Mouse (Mus musculus): ENCODE data around the gene Erbb4. TPM values are rescaled to one million over a fixed set of nuclear protein-coding genes. Genes with fewer than 3 reads are reported as not detected.

Erbb4 gene
- total and polyA plus RNA-seq, 2 experiments: 0.50 to 2.9 TPM

GRCm38 (mm10) chr1:68024086-68024940, 1083.5 kb downstream of the Erbb4 start:
- H3K36me3 ChIP-seq (ENCODE audit: control insufficient read depth, insufficient read depth, low read length): no peaks in the 10 kb centered on the region
- no peak for DNase-seq (ENCODE audit: extremely low read depth, low read depth, low spot score)
- no peaks in the 10 kb centered on the region for H3K79me2 ChIP-seq (ENCODE audit: control insufficient read depth, insufficient read depth, low read length)
- H3K9ac ChIP-seq (ENCODE audit: low read depth, low read length): no peak overlapping the region
- H3K27ac ChIP-seq (replicated peaks; ENCODE audit: insufficient read depth, low read depth, low read length): no peak overlapping the region
- H3K4me3 ChIP-seq (ENCODE audit: insufficient read depth, low read depth, low read length): no peak overlapping the region
- TF ChIP-seq POLR2A (IDR thresholded peaks at IDR 0.05; ENCODE audit: extremely low read depth, insufficient read depth, low read length): no peak
- no peak for TF ChIP-seq CTCF (IDR thresholded peaks at IDR 0.05; ENCODE audit: low read depth, low read length)
- no peaks in the 10 kb centered on the region for H3K4me1 ChIP-seq (ENCODE audit: control insufficient read depth, insufficient read depth, low read length)
- no peaks in the 10 kb centered on the region for H3K27me3 ChIP-seq (ENCODE audit: control insufficient read depth, insufficient read depth, low read length)

- Histone ChIP-seq H3K36me3 (ENCODE audit: control insufficient read depth, insufficient read depth, low read length) (no peaks in the 10 kb centered on the region), H3K79me2 (ENCODE audit: control insufficient read depth, insufficient read depth, low read length) (no peaks in the 10 kb centered on the region), H3K27me3 (ENCODE audit: control insufficient read depth, insufficient read depth, low read length) (no peaks in the 10 kb centered on the region), H3K4me3 (ENCODE audit: insufficient read depth, low read depth, low read length) (no peak overlapping the region), H3K4me1 (ENCODE audit: control insufficient read depth, insufficient read depth, low read length) (no peaks in the 10 kb centered on the region), H3K9ac (ENCODE audit: low read depth, low read length) (no peak overlapping the region), H3K27ac (replicated peaks; ENCODE audit: insufficient read depth, low read depth, low read length) (no peak overlapping the region)
- 90% methylated on average over 1 of the region's 1 CpGs for WGBS
- DNase-seq (ENCODE audit: extremely low read depth, low read depth, low spot score): no peak
- TF ChIP-seq CTCF (IDR thresholded peaks at IDR 0.05; ENCODE audit: low read depth, low read length) (no peak), POLR2A (IDR thresholded peaks at IDR 0.05; ENCODE audit: extremely low read depth, insufficient read depth, low read length) (no peak)
Observed at GRCm38 (mm10) chr1:68020020-68020419, 1087.8 kb downstream of the Erbb4 start.

GRCm38 (mm10) chr1:68019618-68020017, 1088.2 kb downstream of the Erbb4 start:
- Histone ChIP-seq H3K27ac (replicated peaks; ENCODE audit: insufficient read depth, low read depth, low read length) (no peak overlapping the region), H3K9ac (ENCODE audit: low read depth, low read length) (no peak overlapping the region), H3K4me1 (ENCODE audit: control insufficient read depth, insufficient read depth, low read length) (no peaks in the 10 kb centered on the region), H3K79me2 (ENCODE audit: control insufficient read depth, insufficient read depth, low read length) (no peaks in the 10 kb centered on the region), H3K27me3 (ENCODE audit: control insufficient read depth, insufficient read depth, low read length) (no peaks in the 10 kb centered on the region), H3K36me3 (ENCODE audit: control insufficient read depth, insufficient read depth, low read length) (no peaks in the 10 kb centered on the region), H3K4me3 (ENCODE audit: insufficient read depth, low read depth, low read length) (no peak overlapping the region)
- 81% methylated on average over 3 of the region's 3 CpGs for WGBS
- TF ChIP-seq POLR2A (IDR thresholded peaks at IDR 0.05; ENCODE audit: extremely low read depth, insufficient read depth, low read length) (no peak), CTCF (IDR thresholded peaks at IDR 0.05; ENCODE audit: low read depth, low read length) (no peak)
- no peak for DNase-seq (ENCODE audit: extremely low read depth, low read depth, low spot score)

Data from liver, adult 2 months (tissue).